Mouse (Mus musculus) neural tube, embryonic 11.5 days (tissue): Measurements from ENCODE around the gene Dlst. TPM values are rescaled to one million over a fixed set of nuclear protein-coding genes. Genes with fewer than 3 reads are reported as not detected.

ENCODE experiments used
- ATAC-seq: fragments of 200-750 bp; cut with Nextera tagmentation; 2 replicates; pipeline ENCODE4 v1.8.0; 2017; ENCODE audit warnings: moderate number of reproducible peaks, mild to moderate bottlenecking, moderate TSS enrichment, moderate library complexity; ENCODE audit not compliant: insufficient read depth, low FRiP score, low TSS enrichment
- DNase-seq: peaks from one replicate; pipeline ENCODE4 v3.0.0-alpha.2; 2015; ENCODE audit warnings: low spot score
- H3K27ac ChIP-seq: fragments of 300-500 bp; sonication (generic); 2 replicates; pipeline ENCODE4 v1.5.1; 2014; ENCODE audit warnings: low read depth, mild to moderate bottlenecking, low read length
- H3K27me3 ChIP-seq: fragments of 300-500 bp; sonication (generic); 2 replicates; pipeline ENCODE4 v1.6.1; 2014; ENCODE audit warnings: mild to moderate bottlenecking, low read length, mixed read lengths; ENCODE audit not compliant: control insufficient read depth, insufficient read depth
- H3K36me3 ChIP-seq: fragments of 300-500 bp; sonication (generic); 2 replicates; pipeline ENCODE4 v1.6.1; 2014; ENCODE audit warnings: mild to moderate bottlenecking, low read length, moderate library complexity, mixed read lengths; ENCODE audit not compliant: control insufficient read depth, insufficient read depth
- H3K4me1 ChIP-seq: fragments of 300-500 bp; sonication (generic); 2 replicates; pipeline ENCODE4 v1.6.1; 2014; ENCODE audit warnings: low read length, mixed read lengths; ENCODE audit not compliant: control insufficient read depth, insufficient read depth
- H3K4me2 ChIP-seq: fragments of 300-500 bp; sonication (generic); 2 replicates; pipeline ENCODE4 v1.6.1; 2014; ENCODE audit warnings: low read depth, mild to moderate bottlenecking, moderate library complexity
- H3K4me3 ChIP-seq: fragments of 300-500 bp; sonication (generic); 2 replicates; pipeline ENCODE4 v1.5.1; 2014; ENCODE audit warnings: low read depth, low read length
- H3K9ac ChIP-seq: fragments of 300-500 bp; sonication (generic); 2 replicates; pipeline ENCODE4 v1.6.1; 2014; ENCODE audit warnings: mild to moderate bottlenecking, low read length
- H3K9me3 ChIP-seq: fragments of 300-500 bp; sonication (generic); 2 replicates; pipeline ENCODE4 v1.6.1; 2016; ENCODE audit warnings: low read length; ENCODE audit not compliant: control insufficient read depth
- WGBS: fragments of 180-500 bp; shearing (Covaris S2); extraction: QIAGEN DNeasy Blood & Tissue Kit; methylation state at CpG from one replicate; pipeline ENCODE4 v1.1.7; 2014; 5-methylcytosine and 5-hydroxymethylcytosine counted together
- polyA plus RNA-seq: library from polyadenylated mRNA; unstranded; fragments of >200 nt; fragmentation: Nextera tagmentation; extraction: Ambion mirVana; gene quantifications from 2 replicates; pipeline ENCODE4 v1.2.1, GENCODE M21; 2014

Gene Dlst
- 113 and 115 TPM in 2 replicates for polyA plus RNA-seq

GRCm38 (mm10) chr12:85110698-85111592, at the start of gene Dlst, which contains the start of gene Prox2:
TSS of gene Dlst (plus strand) at chr12:85110833.
TSS of gene Prox2 (minus strand) at chr12:85110759.
- no peaks in the 10 kb centered on the region for H3K9me3 ChIP-seq
- ATAC-seq, result peak; percentile 92
- H3K36me3 ChIP-seq, result no peaks in the 10 kb centered on the region
- peak within 1 kb of the TSS; percentile 95 for H3K9ac ChIP-seq
- no peaks in the 10 kb centered on the region for H3K27me3 ChIP-seq
- DNase-seq, result peak; percentile 91
- peak within 1 kb of the TSS; percentile 99 for H3K4me3 ChIP-seq
- peak within 1 kb of the TSS; percentile 76 for H3K4me2 ChIP-seq
- under 1% methylated on average over 74 of the region's 83 CpGs for WGBS
- H3K4me1 ChIP-seq, result peaks cover 13% of the 10 kb centered on the region
- H3K27ac ChIP-seq, result peak within 1 kb of the TSS; percentile 58

- H3K27ac ChIP-seq, result no peak overlapping the region
- H3K36me3 ChIP-seq, result peaks cover 4% of the 10 kb centered on the region
- H3K4me1 ChIP-seq, result no peaks in the 10 kb centered on the region
- no peak for DNase-seq
- no peaks in the 10 kb centered on the region for H3K27me3 ChIP-seq
- H3K9ac ChIP-seq, result no peak overlapping the region
- H3K4me3 ChIP-seq, result no peak overlapping the region
- H3K9me3 ChIP-seq, result no peaks in the 10 kb centered on the region
- no peak for ATAC-seq
- no peak overlapping the region for H3K4me2 ChIP-seq
Observed at GRCm38 (mm10) chr12:85071043-85071442, 39.6 kb upstream of the Dlst start.

- Histone ChIP-seq H3K4me3 (no peak overlapping the region), H3K27me3 (no peaks in the 10 kb centered on the region)
- WGBS, result 92% methylated on average over 3 of the region's 3 CpGs
Observed at GRCm38 (mm10) chr12:85077100-85077499, 33.5 kb upstream of the Dlst start.

GRCm38 (mm10) chr12:85084257-85084656, 26.4 kb upstream of the Dlst start:
- 96% methylated on average over 2 of the region's 2 CpGs for WGBS
- Histone ChIP-seq H3K9ac (no peak overlapping the region), H3K9me3 (no peaks in the 10 kb centered on the region), H3K4me1 (no peaks in the 10 kb centered on the region), H3K36me3 (peaks cover 2% of the 10 kb centered on the region; the same call in 1 of the 2 replicates), H3K27me3 (no peaks in the 10 kb centered on the region), H3K27ac (no peak overlapping the region), H3K4me2 (no peak overlapping the region), H3K4me3 (no peak overlapping the region)
- ATAC-seq (no peak), DNase-seq (no peak)

More at GRCm38 (mm10) chr12:85077100-85077499, 33.5 kb upstream of the Dlst start:
- peaks cover 3% of the 10 kb centered on the region; the same call in 1 of the 2 replicates for H3K36me3 ChIP-seq
- no peaks in the 10 kb centered on the region for H3K4me1 ChIP-seq
- H3K4me2 ChIP-seq, result no peak overlapping the region
- H3K27ac ChIP-seq, result no peak overlapping the region
- H3K9me3 ChIP-seq, result no peaks in the 10 kb centered on the region
- H3K9ac ChIP-seq, result no peak overlapping the region
- ATAC-seq, result no peak
- DNase-seq, result no peak

- Histone ChIP-seq H3K4me1 (no peaks in the 10 kb centered on the region), H3K9ac (no peak overlapping the region), H3K9me3 (no peaks in the 10 kb centered on the region), H3K4me2 (no peak overlapping the region), H3K27me3 (no peaks in the 10 kb centered on the region), H3K27ac (no peak overlapping the region), H3K4me3 (no peak overlapping the region), H3K36me3 (peaks cover 2% of the 10 kb centered on the region; the same call in 1 of the 2 replicates)
- 94% methylated on average over 4 of the region's 4 CpGs for WGBS
- ATAC-seq (no peak), DNase-seq (no peak)
Observed at GRCm38 (mm10) chr12:85084941-85085340, 25.7 kb upstream of the Dlst start.

GRCm38 (mm10) chr12:85087845-85088244, 22.8 kb upstream of the Dlst start:
- H3K9ac ChIP-seq, result no peak overlapping the region
- H3K4me2 ChIP-seq, result no peak overlapping the region
- ATAC-seq (no peak), DNase-seq (no peak)
- no peak overlapping the region for H3K27ac ChIP-seq
- WGBS, result 69% methylated on average over 12 of the region's 12 CpGs
- H3K9me3 ChIP-seq, result no peaks in the 10 kb centered on the region
- no peaks in the 10 kb centered on the region for H3K4me1 ChIP-seq
- H3K4me3 ChIP-seq, result no peak overlapping the region
- H3K36me3 ChIP-seq, result peaks cover 2% of the 10 kb centered on the region; the same call in 1 of the 2 replicates
- no peaks in the 10 kb centered on the region for H3K27me3 ChIP-seq

GRCm38 (mm10) chr12:85091190-85091589, 19.4 kb upstream of the Dlst start:
- Histone ChIP-seq H3K27me3 (no peaks in the 10 kb centered on the region), H3K9ac (no peak overlapping the region), H3K36me3 (peaks cover 4% of the 10 kb centered on the region), H3K4me3 (no peak overlapping the region), H3K4me2 (no peak overlapping the region), H3K9me3 (no peaks in the 10 kb centered on the region), H3K27ac (no peak overlapping the region), H3K4me1 (0 out of 2 replicates have a peak, but pooled peaks cover 3% of the 10 kb centered on the region)
- WGBS, result 87% methylated on average over 3 of the region's 3 CpGs
- no peak for ATAC-seq
- DNase-seq, result no peak

GRCm38 (mm10) chr12:85092214-85092613, 18.4 kb upstream of the Dlst start:
- DNase-seq, result peak; percentile 64
- no peaks in the 10 kb centered on the region for H3K27me3 ChIP-seq
- 8% methylated on average over 3 of the region's 3 CpGs for WGBS
- H3K4me2 ChIP-seq, result no peak overlapping the region
- H3K9me3 ChIP-seq, result no peaks in the 10 kb centered on the region
- 0 out of 2 replicates have a peak, but pooled peaks cover 3% of the 10 kb centered on the region for H3K4me1 ChIP-seq
- ATAC-seq, result no peak
- H3K4me3 ChIP-seq, result no peak overlapping the region
- H3K36me3 ChIP-seq, result peaks cover 4% of the 10 kb centered on the region; the same call in 1 of the 2 replicates
- no peak overlapping the region for H3K27ac ChIP-seq
- no peak overlapping the region for H3K9ac ChIP-seq
